Mouse (Mus musculus): ENCODE measurements around the gene Klf3. TPM values are rescaled to one million over a fixed set of nuclear protein-coding genes. Genes with fewer than 3 reads are reported as not detected.
A peak's percentile ranks its signal among the peaks of the same experiment; 100 is the strongest.

The Klf3 gene
- total and polyA plus RNA-seq, 3 experiments = 20.1 to 170 (median 147) TPM

GRCm38 (mm10) chr5:64862269-64862668 is 59.1 kb downstream of the Klf3 start:
- no peak overlapping the region; the same call in 1 of the 2 replicates for H3K4me3 ChIP-seq (ENCODE audit: low read depth, low read length)
- peaks cover 24% of the 10 kb centered on the region for H3K4me1 ChIP-seq (ENCODE audit: insufficient read depth, low read depth, low read length)
- no peaks in the 10 kb centered on the region for H3K36me3 ChIP-seq (replicated peaks)
- peaks cover 1% of the 10 kb centered on the region; the same call in 1 of the 2 replicates for H3K27me3 ChIP-seq (ENCODE audit: insufficient read depth, low read length)
- DNase-seq (ENCODE audit: low spot score) (peak; percentile 9), ATAC-seq (ENCODE audit: extremely low read depth, insufficient number of reproducible peaks, low FRiP score, poor library complexity, severe bottlenecking) (no peak)
- TF ChIP-seq GATA1 (IDR thresholded peaks at IDR 0.05; ENCODE audit: borderline replicate concordance, low read length) (no peak), GATA2 (IDR thresholded peaks at IDR 0.05; ENCODE audit: borderline replicate concordance, low read depth, low read length) (no peak)
- H3K9me3 ChIP-seq (replicated peaks) = no peaks in the 10 kb centered on the region

- H3K36me3 ChIP-seq (replicated peaks) = no peaks in the 10 kb centered on the region
- no peaks in the 10 kb centered on the region for H3K9me3 ChIP-seq (replicated peaks)
- DNase-seq (ENCODE audit: low spot score) (peak; percentile 50), ATAC-seq (ENCODE audit: extremely low read depth, insufficient number of reproducible peaks, low FRiP score, poor library complexity, severe bottlenecking) (peak; percentile 66)
- peaks cover 10% of the 10 kb centered on the region; the same call in 1 of the 2 replicates for H3K27me3 ChIP-seq (ENCODE audit: insufficient read depth, low read length)
- TF ChIP-seq TAL1 (conservative IDR thresholded peaks at IDR 0.05; ENCODE audit: low read depth, low read length) = no peak
- no peak for TF ChIP-seq CTCF (IDR thresholded peaks at IDR 0.05; ENCODE audit: low read depth, low read length)
- TF ChIP-seq GATA1 (IDR thresholded peaks at IDR 0.05; ENCODE audit: borderline replicate concordance, low read length) = no peak
- no peak for TF ChIP-seq GATA2 (IDR thresholded peaks at IDR 0.05; ENCODE audit: borderline replicate concordance, low read depth, low read length)
- TF ChIP-seq POLR2AphosphoS5 (IDR thresholded peaks at IDR 0.05; ENCODE audit: insufficient replicate concordance, low read depth, low read length) = no peak
- no peak overlapping the region; the same call in 1 of the 2 replicates for H3K4me3 ChIP-seq (ENCODE audit: low read depth, low read length)
- peaks cover 24% of the 10 kb centered on the region for H3K4me1 ChIP-seq (ENCODE audit: insufficient read depth, low read depth, low read length)
Observed at GRCm38 (mm10) chr5:64864699-64865108, 61.5 kb downstream of the Klf3 start.

GRCm38 (mm10) chr5:64865219-64865964 is 62.2 kb downstream of the Klf3 start:
- TF ChIP-seq GATA1 (IDR thresholded peaks at IDR 0.05; ENCODE audit: borderline replicate concordance, low read length) = no peak
- Histone ChIP-seq H3K9me3 (replicated peaks) (no peaks in the 10 kb centered on the region), H3K36me3 (replicated peaks) (no peaks in the 10 kb centered on the region), H3K4me1 (ENCODE audit: insufficient read depth, low read depth, low read length) (peaks cover 24% of the 10 kb centered on the region), H3K27me3 (ENCODE audit: insufficient read depth, low read length) (peaks cover 10% of the 10 kb centered on the region; the same call in 1 of the 2 replicates), H3K4me3 (ENCODE audit: low read depth, low read length) (no peak overlapping the region)
- DNase-seq (ENCODE audit: low spot score) (no peak), ATAC-seq (ENCODE audit: extremely low read depth, insufficient number of reproducible peaks, low FRiP score, poor library complexity, severe bottlenecking) (no peak)

- TF ChIP-seq POLR2AphosphoS5 (IDR thresholded peaks at IDR 0.05; ENCODE audit: insufficient replicate concordance, low read depth, low read length) (no peak), CTCF (IDR thresholded peaks at IDR 0.05; ENCODE audit: low read depth, low read length) (peak; percentile 8; the same call in 1 of the 2 replicates)
- Histone ChIP-seq H3K9me3 (replicated peaks) (no peaks in the 10 kb centered on the region), H3K27me3 (ENCODE audit: insufficient read depth, low read length) (peaks cover 10% of the 10 kb centered on the region; the same call in 1 of the 2 replicates), H3K4me1 (ENCODE audit: insufficient read depth, low read depth, low read length) (peaks cover 17% of the 10 kb centered on the region), H3K4me3 (ENCODE audit: low read depth, low read length) (no peak overlapping the region), H3K36me3 (replicated peaks) (no peaks in the 10 kb centered on the region)
- ATAC-seq (ENCODE audit: extremely low read depth, insufficient number of reproducible peaks, low FRiP score, poor library complexity, severe bottlenecking) = no peak
- peak; percentile 22 for DNase-seq (ENCODE audit: low spot score)
Observed at GRCm38 (mm10) chr5:64866331-64867050, 63.3 kb downstream of the Klf3 start.

GRCm38 (mm10) chr5:64867124-64867523 is 63.9 kb downstream of the Klf3 start:
- no peaks in the 10 kb centered on the region for H3K36me3 ChIP-seq (replicated peaks)
- H3K4me3 ChIP-seq (ENCODE audit: low read depth, low read length) = no peak overlapping the region
- H3K4me1 ChIP-seq (ENCODE audit: insufficient read depth, low read depth, low read length) = peaks cover 11% of the 10 kb centered on the region
- peaks cover 10% of the 10 kb centered on the region; the same call in 1 of the 2 replicates for H3K27me3 ChIP-seq (ENCODE audit: insufficient read depth, low read length)
- TF ChIP-seq GATA2 (IDR thresholded peaks at IDR 0.05; ENCODE audit: borderline replicate concordance, low read depth, low read length) (no peak), CTCF (IDR thresholded peaks at IDR 0.05; ENCODE audit: low read depth, low read length) (no peak), TAL1 (conservative IDR thresholded peaks at IDR 0.05; ENCODE audit: low read depth, low read length) (no peak), POLR2AphosphoS5 (IDR thresholded peaks at IDR 0.05; ENCODE audit: insufficient replicate concordance, low read depth, low read length) (no peak), GATA1 (IDR thresholded peaks at IDR 0.05; ENCODE audit: borderline replicate concordance, low read length) (no peak)
- ATAC-seq (ENCODE audit: extremely low read depth, insufficient number of reproducible peaks, low FRiP score, poor library complexity, severe bottlenecking) = no peak
- no peak for DNase-seq (ENCODE audit: low spot score)
- no peaks in the 10 kb centered on the region for H3K9me3 ChIP-seq (replicated peaks)

- H3K9me3 ChIP-seq (replicated peaks) = no peaks in the 10 kb centered on the region
- no peaks in the 10 kb centered on the region for H3K36me3 ChIP-seq (replicated peaks)
- peaks cover 10% of the 10 kb centered on the region for H3K4me1 ChIP-seq (ENCODE audit: insufficient read depth, low read depth, low read length)
- DNase-seq (ENCODE audit: low spot score) = no peak
- ATAC-seq (ENCODE audit: extremely low read depth, insufficient number of reproducible peaks, low FRiP score, poor library complexity, severe bottlenecking) = no peak
- H3K27me3 ChIP-seq (ENCODE audit: insufficient read depth, low read length) = peaks cover 10% of the 10 kb centered on the region; the same call in 1 of the 2 replicates
- no peak overlapping the region for H3K4me3 ChIP-seq (ENCODE audit: low read depth, low read length)
- no peak for TF ChIP-seq GATA2 (IDR thresholded peaks at IDR 0.05; ENCODE audit: borderline replicate concordance, low read depth, low read length)
- TF ChIP-seq TAL1 (conservative IDR thresholded peaks at IDR 0.05; ENCODE audit: low read depth, low read length) = no peak
- TF ChIP-seq POLR2AphosphoS5 (IDR thresholded peaks at IDR 0.05; ENCODE audit: insufficient replicate concordance, low read depth, low read length) = no peak
- no peak for TF ChIP-seq CTCF (IDR thresholded peaks at IDR 0.05; ENCODE audit: low read depth, low read length)
- no peak for TF ChIP-seq GATA1 (IDR thresholded peaks at IDR 0.05; ENCODE audit: borderline replicate concordance, low read length)
Observed at GRCm38 (mm10) chr5:64867551-64867950, 64.4 kb downstream of the Klf3 start.

Data from G1E (cell line).